In the genomic region with DNA sequence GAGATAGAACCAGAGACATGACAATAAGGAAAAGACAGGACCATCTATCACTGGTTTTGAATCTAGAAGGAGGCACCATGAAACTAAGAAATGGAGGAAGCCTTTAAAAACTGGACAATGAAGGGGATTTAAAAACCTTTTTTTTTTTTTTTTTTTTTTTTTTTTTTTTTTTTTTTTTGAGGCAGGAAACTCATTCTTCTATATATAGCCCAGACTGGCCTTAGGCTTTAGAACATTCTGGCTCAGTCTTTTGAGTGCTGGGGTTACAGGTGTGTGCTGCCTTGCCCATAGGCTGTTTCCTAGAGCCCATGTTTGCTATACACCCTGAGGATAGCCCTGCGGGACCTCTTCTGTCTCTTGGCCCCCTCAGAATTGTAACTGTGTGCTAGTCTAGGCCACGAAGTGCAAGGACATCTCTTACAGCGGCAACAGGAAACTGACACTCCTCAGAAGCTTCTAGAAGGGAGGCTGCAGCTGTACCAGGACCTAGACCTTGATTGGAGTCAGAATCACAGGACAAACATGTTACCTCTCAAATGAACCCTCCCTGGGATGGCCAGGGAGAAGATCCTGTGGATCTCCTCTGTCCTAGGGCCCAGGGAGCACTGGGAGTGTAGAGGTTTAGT, we compare ENCODE assay signal across 15 mouse cellular contexts. TPM values are rescaled to one million over a fixed set of nuclear protein-coding genes. Genes with fewer than 3 reads are reported as not detected.
DNase-seq lines count a peak whose midpoint lies in the region; ATAC-seq and TF ChIP-seq lines count a peak whose summit lies in the region.
"Had no signal": no experiment of that assay in that cellular context is flagged by ENCODE, and none has a peak within 500 bp of the region (broad histone marks: within the 10 kb centered on the region; RNA-seq: fewer than 3 reads in every experiment).

No protein-coding gene starts in this region.

- H3K4me2 ChIP-seq in lung, embryonic 15.5 days = no peak overlapping the region
- H3K4me2 ChIP-seq: hindbrain, embryonic 12.5 days; midbrain, embryonic 12.5 days; neural tube, embryonic 12.5 days had no signal

- intact Hi-C loops in gastrocnemius, adult 2 months (cut with DNase I) = no loop called here

- H3K9me3 ChIP-seq in lung, embryonic 15.5 days = no peaks in the 10 kb centered on the region
- H3K9me3 ChIP-seq in ES-E14 (ENCODE audit: control insufficient read depth, insufficient read depth, low read depth, low read length) = no peaks in the 10 kb centered on the region
- H3K9me3 ChIP-seq: limb, embryonic 10.5 days; midbrain, embryonic 12.5 days; neural tube, embryonic 12.5 days had no signal

- in situ Hi-C loops in ES-E14 (cut with MboI; ENCODE audit: low sequenced_read_pairs in 2 of 2, unreplicated experiment in 2 of 2) = no loop called here

- H3K27me3 ChIP-seq in lung, embryonic 15.5 days = no peaks in the 10 kb centered on the region
- H3K27me3 ChIP-seq: hindbrain, embryonic 12.5 days; neural tube, embryonic 12.5 days had no signal

- no peak overlapping the region for H3K9ac ChIP-seq in lung, embryonic 15.5 days
- H3K9ac ChIP-seq in ES-E14 (ENCODE audit: insufficient read depth, low read depth, low read length, poor library complexity, severe bottlenecking) = no peak overlapping the region
- H3K9ac ChIP-seq: hindbrain, embryonic 12.5 days; midbrain, embryonic 12.5 days; neural tube, embryonic 12.5 days had no signal

- H3K4me1 ChIP-seq in lung, embryonic 15.5 days = 0 out of 2 replicates have a peak, but pooled peaks cover 8% of the 10 kb centered on the region
- peaks cover 7 to 50% of the 10 kb centered on the region in 2 experiments for H3K4me1 ChIP-seq in ES-E14 (ENCODE audit: control insufficient read depth in 2 of 2, insufficient read depth in 2 of 2, low read length in 2 of 2, poor library complexity in 1 of 2)
- H3K4me1 ChIP-seq: hindbrain, embryonic 12.5 days; midbrain, embryonic 12.5 days; neural tube, embryonic 12.5 days had no signal

- no peaks in the 10 kb centered on the region for H3K36me3 ChIP-seq in lung, embryonic 15.5 days
- no peaks in the 10 kb centered on the region for H3K36me3 ChIP-seq in ES-E14 (ENCODE audit: control insufficient read depth, insufficient read depth, low read length, poor library complexity, severe bottlenecking)
- H3K36me3 ChIP-seq: forebrain, embryonic 10.5 days; hindbrain, embryonic 12.5 days; limb, embryonic 10.5 days; midbrain, embryonic 12.5 days; neural tube, embryonic 12.5 days had no signal

- 73% methylated on average over 3 of the region's 3 CpGs for WGBS in lung, embryonic 15.5 days

- peak overlapping the region; percentile 83 for H3K27ac ChIP-seq in gastrocnemius, adult 2 months
- peak overlapping the region; percentile 50; the same call in 1 of the 2 replicates for H3K27ac ChIP-seq in lung, embryonic 15.5 days
- H3K27ac ChIP-seq in ES-E14 (ENCODE audit: insufficient read depth, low read depth, low read length, poor library complexity, severe bottlenecking) = no peak overlapping the region
- H3K27ac ChIP-seq: forebrain, embryonic 10.5 days; hindbrain, embryonic 12.5 days; limb, embryonic 10.5 days; midbrain, embryonic 12.5 days; neural tube, embryonic 12.5 days had no signal

- ATAC-seq in lung, embryonic 15.5 days (ENCODE audit: borderline replicate concordance, extremely low read depth, low FRiP score, low TSS enrichment) = no peak
- no peak for ATAC-seq in monocyte, adult 5-6 weeks (replicated peaks; ENCODE audit: insufficient number of reproducible peaks, low FRiP score, low TSS enrichment, poor library complexity, severe bottlenecking)

- DNase-seq in gastrocnemius, adult 2 months = no peak
- DNase-seq in gastrocnemius, adult 18-20 months (ENCODE audit: low spot score) = no peak
- DNase-seq in lung, postnatal 36 days = no peak
- no peak for DNase-seq in ES-E14 (ENCODE audit: low read depth, low spot score)
- DNase-seq in naive thymus-derived CD4-positive, alpha-beta T cell, adult 2 months (ENCODE audit: low read depth) = peak; percentile 70
- DNase-seq in yolk sac, embryonic 10.5 days (ENCODE audit: low spot score) = no peak
- DNase-seq: spleen, adult 18-20 months had no signal

- H3K4me3 ChIP-seq in gastrocnemius, adult 2 months = no peak overlapping the region
- H3K4me3 ChIP-seq in lung, embryonic 15.5 days = no peak overlapping the region
- H3K4me3 ChIP-seq in ES-E14 (ENCODE audit: insufficient read depth in 1 of 2, low read depth in 1 of 2, low read length in 2 of 2, poor library complexity in 1 of 2, severe bottlenecking in 1 of 2) = no peak overlapping the region
- H3K4me3 ChIP-seq: forebrain, embryonic 10.5 days; hindbrain, embryonic 12.5 days; limb, embryonic 10.5 days; midbrain, embryonic 12.5 days; neural tube, embryonic 12.5 days had no signal

- TF ChIP-seq CTCF in gastrocnemius, adult 2 months (IDR thresholded peaks at IDR 0.05) = no peak

TF ChIP-seq in ES-E14, 5 proteins besides CTCF, POLR2A, EP300 and RAD21:
- peak; percentile 88 for TF ChIP-seq ZNF384 (IDR thresholded peaks at IDR 0.05; ENCODE audit: low read depth, low read length)
- TF ChIP-seq ZC3H11A (IDR thresholded peaks at IDR 0.05; ENCODE audit: borderline replicate concordance, low read depth, low read length) = no peak
- TF ChIP-seq CHD2 (IDR thresholded peaks at IDR 0.05; ENCODE audit: low read depth, low read length) = no peak
- no peak for TF ChIP-seq MAFK (IDR thresholded peaks at IDR 0.05; ENCODE audit: insufficient read depth, low read depth, low read length)
- no peak for TF ChIP-seq HCFC1 (IDR thresholded peaks at IDR 0.05; ENCODE audit: borderline replicate concordance, insufficient read depth, low read length)

RNA-seq across cellular contexts. Expression of a gene that starts 12.4 kb away (rescaled TPM):
- under 1 TPM; 0.28 to 0.53 TPM for total RNA-seq in gastrocnemius, adult 2 months (2021)
- not detected for total RNA-seq in gastrocnemius, adult 18-20 months (2021)
- polyA plus RNA-seq in lung, embryonic 15.5 days (2015; fragmentation: Nextera tagmentation; extraction: Ambion mirVana) = 0.22 and 0.36 TPM in 2 replicates
- total RNA-seq in ES-E14 (2012; rRNA removed) = 0.22 and 0.53 TPM in 2 replicates
- total RNA-seq in monocyte, adult 5-6 weeks (2017) = 0.68 TPM in 1 of 3 replicates, not detected in the others
- polyA plus RNA-seq: embryonic facial prominence, embryonic 11.5 days; forebrain, embryonic 10.5 days; hindbrain, embryonic 12.5 days; limb, embryonic 10.5 days; midbrain, embryonic 12.5 days; neural tube, embryonic 12.5 days had no signal

RNA-seq across cellular contexts. Expression of a gene that starts 15.6 kb away (rescaled TPM):
- 1 to 10 TPM; 6.2 to 7.0 TPM for total RNA-seq in gastrocnemius, adult 2 months (2021)
- total RNA-seq in gastrocnemius, adult 18-20 months (2021) = 1 to 10 TPM; 4.7 to 9.9 TPM
- polyA plus RNA-seq in lung, embryonic 15.5 days (2015; fragmentation: Nextera tagmentation; extraction: Ambion mirVana) = 24.8 and 28.7 TPM in 2 replicates
- 28.0 and 40.1 TPM in 2 replicates for total RNA-seq in ES-E14 (2012; rRNA removed)
- 300 to 388 TPM (median 378 TPM) in 3 replicates for total RNA-seq in monocyte, adult 5-6 weeks (2017)
